Mouse (Mus musculus): ENCODE data around the gene Ica1.
A peak's percentile ranks its signal among the peaks of the same experiment; 100 is the strongest.

Gene Ica1

DNA sequence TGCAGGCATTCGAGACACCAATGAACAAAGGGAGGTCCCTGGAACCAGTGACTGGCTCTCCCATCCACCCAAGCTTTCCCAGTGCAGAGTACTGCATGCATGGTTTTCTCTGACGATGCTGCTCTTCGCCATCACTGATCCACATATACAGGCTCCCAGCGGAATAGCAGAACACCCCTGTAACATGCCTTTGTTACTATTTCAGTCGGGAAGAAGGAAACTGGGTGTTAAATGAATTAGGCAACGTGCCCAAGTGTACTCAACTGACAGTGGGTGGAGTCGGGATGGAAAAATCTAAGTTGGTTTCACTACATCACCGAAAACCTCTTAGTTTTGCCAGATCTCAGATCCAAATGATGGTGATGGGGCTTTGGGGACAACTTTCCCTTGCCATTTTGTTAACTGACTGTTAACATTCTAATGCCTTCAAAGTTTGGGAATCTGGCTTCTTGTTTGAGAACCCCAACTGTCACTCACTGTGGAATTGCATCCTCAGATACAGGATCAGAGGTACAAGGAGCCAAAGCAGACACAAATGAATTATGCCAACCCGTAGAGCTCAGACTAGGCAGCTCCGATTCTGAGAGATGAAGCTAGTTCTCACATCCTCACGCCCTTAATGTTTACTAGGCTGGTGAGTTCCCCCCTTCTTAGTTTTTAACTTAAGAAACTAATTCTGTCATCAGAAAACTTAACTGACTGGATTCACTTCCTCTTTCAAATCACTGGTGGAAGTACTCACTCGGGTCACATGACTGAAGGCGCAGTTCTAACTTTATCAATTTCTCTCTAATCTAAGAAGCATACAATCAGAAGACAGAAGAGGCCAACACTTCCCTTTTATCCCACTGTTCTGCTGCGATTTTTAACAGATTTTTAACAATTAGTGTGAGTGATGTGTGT, 91.4 kb downstream of the Ica1 start:
- DNase-seq: no peak

DNA sequence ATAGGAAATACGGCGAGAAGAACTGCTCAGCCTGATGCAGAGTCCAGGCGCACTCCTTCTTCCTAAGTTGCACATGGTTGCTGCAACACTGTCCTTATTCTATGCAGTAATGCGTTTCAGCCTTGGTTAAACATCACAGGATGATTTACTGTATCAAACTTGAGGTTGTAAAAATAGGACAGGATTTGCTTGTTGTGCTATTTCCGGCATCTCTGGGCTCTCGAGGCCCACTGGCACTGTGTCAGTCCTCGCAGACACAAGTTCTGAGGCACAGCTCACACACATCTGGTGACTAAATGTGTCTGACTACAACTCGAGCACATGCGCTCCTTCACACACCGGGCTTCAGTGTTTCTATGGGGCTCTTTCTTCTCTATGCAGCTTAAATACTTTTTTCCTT, 94.9 kb downstream of the Ica1 start:
- DNase-seq: no peak

DNA sequence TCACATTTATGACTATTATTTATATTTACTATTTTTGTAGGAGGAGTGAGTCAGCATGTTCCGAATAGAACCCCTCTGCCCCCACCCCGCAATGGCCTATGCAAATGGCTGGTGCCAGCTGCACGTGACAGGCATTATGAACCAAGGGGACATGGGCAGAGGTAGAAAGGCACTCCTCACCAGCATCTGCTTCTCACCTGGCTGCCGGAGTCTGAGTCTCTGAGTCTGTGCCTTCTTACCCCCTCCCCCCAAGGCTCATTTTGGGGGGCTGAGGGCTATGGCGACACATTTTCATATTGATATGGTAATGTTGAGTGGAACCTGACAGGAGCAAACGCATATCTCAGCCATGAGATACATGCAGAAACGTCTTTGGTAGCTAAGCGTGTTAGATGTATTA, 97.4 kb downstream of the Ica1 start:
- no peak for DNase-seq

DNA sequence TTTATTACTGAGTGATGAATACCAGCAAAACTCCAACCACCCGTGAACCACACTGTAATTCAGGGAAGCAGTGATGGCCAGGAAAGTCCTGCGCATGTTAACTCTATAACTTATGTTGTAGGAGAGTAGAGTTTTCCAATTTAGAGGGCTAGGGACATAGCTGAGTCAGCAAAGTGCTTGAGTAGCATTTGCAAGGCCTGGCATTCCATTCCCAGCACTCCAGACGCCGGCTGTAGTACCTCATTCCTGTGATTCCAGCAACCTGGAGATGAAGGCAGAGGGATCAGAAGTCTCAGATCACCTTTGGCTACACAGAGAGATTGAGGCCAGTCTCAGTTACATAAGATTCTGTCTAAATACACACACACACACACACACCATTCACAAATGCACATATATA, 105.3 kb downstream of the Ica1 start:
- DNase-seq: no peak

DNA sequence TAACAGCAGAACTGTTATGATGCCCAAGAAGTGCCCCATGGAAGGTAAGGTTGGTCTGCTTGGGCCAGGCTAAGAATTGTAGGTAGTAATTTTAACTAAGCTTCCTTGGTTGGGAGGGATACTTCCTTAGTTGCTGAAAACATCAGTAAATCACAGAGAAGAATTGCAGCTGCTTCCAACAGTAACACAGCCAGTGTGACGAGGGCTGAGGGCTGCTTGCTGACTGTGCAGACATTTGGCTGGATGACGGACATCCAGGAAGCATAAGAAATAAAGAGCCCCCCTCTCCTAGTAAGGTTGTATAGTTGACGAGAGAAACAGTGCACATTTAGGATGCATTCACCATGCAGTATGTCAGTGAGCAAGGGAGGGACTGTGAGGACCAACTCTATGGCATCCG, 108.9 kb downstream of the Ica1 start:
- DNase-seq: no peak

DNA sequence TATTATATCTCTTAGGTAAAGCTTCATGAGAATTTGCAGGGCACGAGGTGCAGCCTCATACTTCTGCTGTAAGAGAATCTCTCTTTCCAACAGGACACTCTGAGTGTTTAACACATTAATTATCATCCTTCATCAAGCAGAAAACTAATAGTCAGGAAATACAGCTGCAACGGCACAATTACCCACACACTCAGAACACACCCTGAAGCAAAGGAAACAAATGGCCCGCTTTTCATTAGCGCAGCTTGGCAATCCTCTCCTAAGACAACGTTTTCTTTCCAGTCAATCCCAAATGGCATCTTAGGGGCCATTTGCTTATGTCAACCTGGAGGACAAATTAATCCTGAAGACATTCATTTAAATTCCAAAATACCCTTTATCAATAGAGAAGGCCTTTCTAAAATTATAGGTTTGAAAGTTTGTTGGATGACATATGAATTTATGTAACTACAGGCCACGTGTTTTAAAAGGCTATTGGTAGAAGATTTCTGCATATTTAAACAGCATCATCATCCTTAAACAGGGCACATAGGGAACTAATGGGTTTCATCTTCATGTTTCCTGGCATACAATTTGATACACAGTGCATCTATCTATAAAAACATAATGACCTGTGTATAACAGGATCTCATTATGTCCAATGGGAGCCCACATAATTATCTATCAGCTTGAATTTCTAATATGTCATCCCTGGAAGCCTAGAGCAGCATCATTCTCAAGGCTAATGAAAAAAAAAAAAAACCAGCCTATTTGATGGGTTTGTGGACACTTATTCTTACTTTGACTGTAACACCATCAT, 110.1 kb downstream of the Ica1 start:
- DNase-seq: no peak

DNA sequence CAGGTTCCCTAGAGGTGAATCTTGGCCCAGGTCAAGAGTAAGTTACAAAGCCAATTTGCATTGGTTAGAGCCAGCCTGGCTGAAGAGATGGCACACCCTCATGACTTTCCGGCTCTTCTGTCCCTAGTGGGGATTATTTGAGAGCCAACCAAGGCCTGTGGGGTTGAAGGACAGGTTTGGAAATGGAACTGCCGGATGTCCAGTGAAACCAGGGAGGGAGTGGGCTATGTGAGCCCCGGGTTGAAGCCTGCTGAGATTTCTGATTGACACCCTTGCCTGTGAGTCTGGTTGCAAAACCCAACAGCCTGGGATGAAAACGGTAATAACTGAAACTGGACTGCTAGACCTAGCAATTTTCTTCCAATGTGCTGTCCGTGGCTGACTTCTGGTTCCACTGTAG, 112.5 kb downstream of the Ica1 start:
- DNase-seq: no peak

DNA sequence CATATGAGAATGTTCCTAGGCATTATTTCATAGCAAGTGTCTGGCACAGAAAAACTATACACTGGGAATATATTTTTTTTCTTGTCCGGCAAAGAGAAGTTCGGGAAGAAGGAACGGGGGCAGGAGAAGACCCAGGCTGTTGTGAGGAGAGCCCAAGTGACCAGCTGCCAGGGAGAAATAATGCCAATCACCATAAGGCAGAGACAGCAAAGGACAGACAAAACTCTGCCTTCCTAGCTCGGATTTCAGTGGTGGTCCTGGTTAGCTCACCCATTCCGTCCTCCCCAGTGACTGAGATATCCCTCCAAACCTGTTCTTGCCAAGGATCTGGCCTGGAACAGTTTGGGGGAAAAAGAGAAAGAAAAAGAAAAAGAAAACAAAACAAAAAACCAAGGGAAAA, 113.3 kb downstream of the Ica1 start:
- no peak for DNase-seq

DNA sequence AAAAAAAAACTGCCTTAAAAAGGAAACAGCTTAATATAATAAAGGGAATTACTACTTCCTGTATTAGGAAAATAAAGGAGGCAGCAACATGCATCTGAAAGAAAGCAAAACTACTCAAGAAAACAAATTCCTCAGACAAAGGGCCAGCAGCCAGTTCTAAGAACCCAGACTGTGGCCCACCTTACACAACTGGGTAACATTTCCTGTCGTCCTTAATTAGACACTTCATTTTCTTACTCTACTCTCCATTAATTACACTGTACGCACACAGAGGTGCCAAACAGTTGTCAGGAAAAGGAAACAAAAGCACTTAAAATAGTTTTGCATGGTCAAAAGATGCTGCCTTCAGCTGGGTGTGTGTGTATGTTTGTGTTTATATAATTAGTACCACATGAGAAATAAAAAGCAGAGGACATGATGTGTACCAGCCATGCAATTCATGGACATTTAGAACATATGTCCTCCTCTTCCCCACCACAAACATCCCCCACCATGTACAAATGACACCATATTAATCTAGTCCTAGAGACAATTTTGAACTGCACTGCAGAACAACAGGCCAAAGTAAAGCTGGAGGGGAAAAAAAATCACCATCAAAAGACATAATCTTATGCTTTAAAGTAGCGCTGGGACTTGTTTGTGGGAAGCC, 115.1 kb downstream of the Ica1 start:
- DNase-seq: no peak

DNA sequence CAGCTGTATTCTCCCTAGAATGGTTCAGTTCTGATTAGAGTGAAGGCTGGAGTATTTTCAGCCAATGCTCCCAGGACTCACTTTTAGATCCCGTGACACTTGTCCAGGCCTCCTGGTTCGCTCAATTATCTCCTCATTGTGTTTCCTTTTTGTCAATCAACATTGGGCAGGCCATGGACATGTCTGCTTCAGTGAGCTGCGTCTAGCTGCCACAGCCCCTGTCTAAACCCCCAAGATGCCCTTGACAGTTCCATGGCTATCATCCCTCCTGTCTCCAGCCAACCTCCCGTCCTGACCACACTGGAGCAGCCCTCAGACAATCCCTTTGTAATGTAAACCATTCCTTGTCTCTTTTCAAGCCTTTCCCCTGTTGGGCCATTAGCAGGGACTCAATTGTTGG, 116.9 kb downstream of the Ica1 start:
- DNase-seq: no peak

DNA sequence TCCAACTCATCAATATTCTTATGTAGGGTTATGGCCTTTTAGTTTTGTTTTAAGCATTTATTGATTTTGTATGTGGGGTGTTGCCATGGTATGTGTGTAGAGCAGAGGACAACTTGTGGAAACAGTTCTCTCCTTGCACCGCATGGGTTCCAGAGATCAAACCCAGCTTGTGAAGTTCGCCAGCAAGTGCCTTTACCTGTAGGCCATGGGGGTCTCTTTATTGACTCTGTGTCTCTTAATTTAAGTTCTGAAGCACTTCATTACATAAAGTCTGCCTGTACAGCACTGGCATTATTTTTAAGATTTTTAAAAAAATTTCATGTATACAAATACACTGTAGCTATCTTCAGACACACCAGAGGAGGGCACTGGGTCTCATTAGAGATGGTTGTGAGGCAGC, 118.2 kb downstream of the Ica1 start:
- no peak for DNase-seq

DNA sequence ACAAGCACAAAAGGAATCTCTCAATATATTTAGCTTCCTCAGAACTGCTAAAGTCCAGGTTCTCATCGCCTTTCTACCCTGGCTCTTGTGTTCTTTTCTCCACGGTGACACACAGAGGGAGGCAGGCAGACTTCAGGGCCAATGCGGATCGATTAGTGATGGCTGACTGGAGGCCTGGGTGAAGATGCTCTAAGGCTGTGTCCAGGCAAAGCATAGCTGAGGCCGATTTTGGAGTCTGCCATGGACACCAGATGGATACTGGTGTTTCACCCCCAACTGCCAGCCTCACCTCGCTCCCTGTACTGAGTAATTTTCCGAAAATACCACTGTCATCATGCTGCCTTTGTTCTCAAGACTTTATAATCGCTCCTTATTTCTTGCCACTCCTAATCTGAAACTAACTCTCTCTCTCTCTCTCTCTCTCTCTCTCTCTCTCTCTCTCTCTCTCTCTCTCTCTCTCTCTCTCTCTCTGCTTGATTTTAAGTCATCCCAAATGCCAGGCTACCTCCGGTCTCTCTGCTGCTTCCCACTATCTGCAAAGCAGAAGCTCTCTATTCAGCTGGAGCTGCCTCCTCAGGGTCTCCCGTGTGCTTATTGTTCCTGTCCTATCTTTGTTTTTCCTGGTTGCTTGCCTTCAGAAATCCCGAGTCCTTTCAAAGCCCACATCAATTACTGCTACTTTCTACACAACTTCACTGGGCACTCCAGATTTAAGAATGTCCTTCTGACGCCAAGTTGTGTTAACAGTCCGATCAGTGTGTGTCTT, 118.9 kb downstream of the Ica1 start:
- DNase-seq: peak; percentile 90

DNA sequence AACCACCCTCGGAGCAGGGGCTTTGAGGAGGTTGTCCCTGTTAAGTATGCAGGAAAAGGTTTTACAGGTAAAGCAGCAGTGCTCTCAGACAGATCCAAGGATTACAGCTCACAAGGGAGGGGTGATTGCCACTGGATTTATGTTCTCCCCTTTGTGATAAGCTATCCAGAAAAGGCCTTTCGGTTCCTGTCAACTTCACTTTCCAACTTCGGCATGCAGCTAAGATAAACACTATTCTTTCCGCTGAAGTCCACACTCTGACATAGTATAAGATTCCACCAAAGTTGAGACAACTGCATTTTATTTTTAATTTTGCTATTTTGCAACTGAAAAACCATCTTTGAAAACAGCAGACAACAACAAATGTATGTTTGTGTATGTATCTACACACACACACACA, 119.9 kb downstream of the Ica1 start:
- DNase-seq: no peak

DNA sequence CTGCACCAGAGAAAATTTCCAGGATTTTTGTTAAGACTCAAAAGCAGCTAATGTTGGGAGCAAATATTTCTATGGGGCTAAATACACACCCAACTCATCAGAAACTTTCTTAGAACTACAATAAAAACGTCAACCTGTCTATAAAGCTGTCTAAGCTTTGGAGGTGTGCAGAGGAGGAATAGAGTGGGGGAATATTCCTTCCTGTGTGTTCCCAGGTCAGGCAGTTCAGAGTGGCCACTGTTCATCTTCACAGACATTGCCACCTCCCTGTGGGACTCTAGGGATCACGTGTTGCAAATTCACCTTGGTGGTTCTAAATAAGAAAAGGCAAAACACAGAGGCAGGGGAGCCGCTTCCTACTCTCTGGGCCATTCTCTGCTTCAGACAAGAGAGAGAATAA, 120.8 kb downstream of the Ica1 start:
- no peak for DNase-seq

DNA sequence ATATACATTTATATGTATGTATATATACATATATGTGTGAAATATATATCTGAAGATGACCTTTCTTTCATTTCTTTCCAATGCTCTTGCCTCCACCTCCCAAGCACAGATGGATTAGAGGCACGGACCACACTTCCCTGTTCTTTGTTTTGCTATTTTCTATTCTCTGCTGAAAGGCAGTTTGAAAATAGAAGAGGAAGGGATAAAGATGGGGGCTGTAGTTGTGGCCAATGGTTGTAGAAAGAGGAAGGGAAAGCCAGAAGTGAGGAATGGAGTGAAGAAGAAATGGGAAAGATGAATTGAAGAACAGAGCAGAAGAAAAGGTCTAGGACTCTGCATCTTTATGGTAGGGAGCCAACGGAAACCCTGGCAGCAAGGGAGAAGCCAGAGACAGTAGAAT, 122.8 kb downstream of the Ica1 start:
- DNase-seq: no peak

DNA sequence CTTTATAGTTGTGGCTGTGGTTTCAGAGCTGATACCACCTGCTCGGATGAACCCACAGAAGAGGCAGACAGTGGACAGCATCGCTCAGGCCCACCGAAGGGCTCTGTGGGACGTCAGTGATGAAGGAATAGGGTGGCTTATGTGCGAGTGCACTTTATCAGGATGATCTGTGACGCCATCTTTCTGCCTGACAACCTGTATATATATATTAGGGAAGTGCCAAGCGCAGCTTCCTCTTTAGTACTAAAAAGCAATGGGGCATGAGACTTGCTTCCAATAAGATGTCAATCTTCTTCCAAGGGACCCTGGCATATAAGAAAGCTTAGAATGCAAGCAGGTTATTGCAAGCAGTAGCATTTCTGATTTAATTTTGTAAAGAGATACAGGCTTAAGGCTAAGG, 127.9 kb downstream of the Ica1 start:
- no peak for DNase-seq

DNA sequence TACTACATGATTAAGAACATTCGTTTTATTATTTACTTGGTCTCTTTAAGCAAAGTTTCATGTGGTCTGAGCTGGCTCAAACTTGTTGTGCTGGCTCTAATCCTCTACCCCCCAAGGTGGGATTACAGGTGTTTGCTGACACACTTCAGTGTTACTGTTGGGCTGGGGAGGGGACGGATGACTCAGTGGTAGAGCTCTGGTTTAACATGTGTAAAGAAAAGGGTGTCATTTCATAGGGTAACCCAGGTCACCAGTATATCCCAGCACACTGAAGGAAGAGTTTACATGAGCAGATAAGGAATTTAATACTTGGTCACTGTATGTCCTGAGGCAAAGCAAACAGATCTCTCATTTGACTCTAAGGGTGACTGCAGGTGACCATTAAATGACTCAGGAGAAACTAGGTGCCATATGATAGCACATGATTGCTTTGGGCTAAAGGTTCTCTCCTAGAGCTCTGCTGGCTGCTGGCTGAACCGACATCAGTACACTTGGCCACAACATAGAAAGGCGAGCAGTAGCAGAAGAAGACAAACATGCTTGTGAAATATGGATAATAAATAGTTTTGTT, 128.9 kb downstream of the Ica1 start:
- no peak for DNase-seq

DNA sequence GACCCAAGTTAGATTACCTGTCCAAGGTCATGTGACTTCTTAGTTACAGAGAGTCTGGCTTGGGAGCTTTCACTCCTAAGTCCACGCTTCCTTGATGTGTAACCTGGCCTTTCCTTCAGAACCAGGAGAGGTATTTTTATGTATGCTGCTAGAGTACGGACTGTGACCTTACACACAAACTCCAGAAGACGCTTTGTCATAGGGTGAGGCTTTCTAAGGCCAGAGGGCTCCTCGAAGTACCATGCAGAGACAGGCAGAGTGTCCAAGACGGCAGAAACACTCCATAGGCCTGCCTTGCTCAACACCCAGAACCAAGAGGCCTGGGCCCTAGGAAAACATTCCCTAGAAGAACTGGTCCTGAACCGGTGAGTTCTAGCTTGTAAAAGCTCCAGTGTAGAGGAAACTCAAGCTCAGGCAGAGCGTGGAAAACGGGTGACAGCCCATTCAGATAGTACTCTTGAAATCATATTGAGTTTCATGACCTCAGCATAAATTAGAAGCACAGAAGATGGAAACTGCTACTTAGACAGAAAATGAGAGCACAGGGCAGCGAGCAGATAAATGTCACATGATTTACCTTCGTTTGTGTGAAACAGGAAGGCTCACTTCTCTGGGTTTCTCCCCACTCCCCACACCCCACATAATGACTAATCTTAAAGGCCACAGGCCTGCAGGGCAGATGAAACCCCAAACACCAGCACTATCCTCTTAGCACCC, 129.9 kb downstream of the Ica1 start:
- no peak for DNase-seq

DNA sequence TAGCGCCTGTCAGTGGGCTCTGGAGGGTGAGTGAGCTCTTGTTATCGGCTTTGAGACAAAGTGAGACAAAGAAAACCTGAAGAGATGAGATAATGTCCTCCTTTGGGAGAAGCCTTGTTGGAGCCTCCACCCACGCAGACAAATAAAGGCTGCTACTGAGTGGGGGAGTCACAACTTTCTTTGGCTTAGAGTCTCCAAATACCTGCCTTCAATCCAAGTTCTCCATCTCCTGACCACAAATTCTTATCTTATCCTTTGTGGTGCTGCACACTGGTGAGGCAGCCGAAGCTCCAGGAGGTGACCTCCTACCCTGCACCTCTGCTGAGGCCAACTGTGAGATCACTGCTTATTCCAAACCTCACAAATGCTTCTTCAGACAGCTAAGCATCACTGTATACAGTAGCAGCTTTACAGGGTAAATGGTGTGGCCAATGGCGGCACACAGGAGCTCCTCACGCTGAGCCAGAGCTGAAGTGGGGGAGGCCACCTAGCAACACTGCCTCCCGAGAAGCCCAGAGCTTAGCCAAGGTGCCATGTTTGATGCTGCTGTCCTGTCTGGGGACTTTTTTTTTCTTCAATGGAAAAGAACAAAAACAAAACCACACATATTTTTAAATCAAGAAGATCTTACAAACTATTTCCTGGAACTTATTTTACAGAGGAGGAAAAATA, 130.6 kb downstream of the Ica1 start:
- DNase-seq: no peak

DNA sequence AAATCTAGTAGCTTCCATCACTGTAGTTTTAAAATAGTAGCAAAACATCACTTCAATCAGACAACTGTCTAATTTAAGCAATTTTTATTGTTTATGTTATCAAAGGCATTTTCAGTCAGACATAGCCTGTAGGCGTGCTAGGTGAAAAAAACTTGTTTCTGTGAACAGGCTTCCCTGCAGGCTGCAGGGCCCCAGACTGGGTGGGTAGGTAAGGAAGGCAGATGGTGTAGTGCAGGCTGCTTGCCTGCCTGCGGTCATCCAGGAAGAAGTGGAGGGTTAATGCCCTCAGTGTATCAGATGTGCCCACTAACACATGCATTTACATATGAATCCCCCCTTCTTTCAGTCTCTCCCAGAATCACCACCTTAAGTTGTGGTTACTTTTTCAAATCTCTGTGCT, 132.6 kb downstream of the Ica1 start:
- DNase-seq: no peak

DNA sequence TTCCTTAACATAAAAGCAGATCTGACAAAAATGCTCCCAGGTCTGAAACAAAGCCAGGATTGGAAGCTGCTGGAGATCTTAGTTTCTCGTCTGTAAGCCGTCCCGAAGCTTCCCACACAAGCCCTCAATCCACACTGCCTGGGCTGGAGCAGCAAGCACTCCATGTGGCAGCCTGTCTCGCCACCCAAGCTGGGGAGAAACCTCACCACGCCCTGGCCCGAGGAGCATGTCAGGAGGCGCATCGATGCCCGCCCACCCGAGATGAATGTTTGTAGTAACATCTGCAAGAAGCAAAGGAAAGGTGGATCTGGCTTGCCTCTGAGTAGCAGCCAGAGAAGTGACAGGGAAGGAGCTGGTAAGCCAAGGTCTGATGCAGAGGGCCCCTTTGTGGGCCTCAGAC, 133.6 kb downstream of the Ica1 start:
- no peak for DNase-seq

Measured in cerebellum, adult 11-12 months (tissue).